Mouse (Mus musculus) gastrocnemius, adult 2 months (tissue): ENCODE data around the gene Pdgfa. TPM values are rescaled to one million over a fixed set of nuclear protein-coding genes. Genes with fewer than 3 reads are reported as not detected.

ENCODE experiments used
- DNase-seq: peaks from one replicate; pipeline ENCODE4 v3.0.0; 2022
- H3K27ac ChIP-seq: fragments of 200-600 bp; 2 replicates; pipeline ENCODE4 v1.8.1; 2022; ENCODE audit warnings: mild to moderate bottlenecking
- H3K4me3 ChIP-seq: fragments of 200-600 bp; 2 replicates; pipeline ENCODE4 v1.8.1; 2022; ENCODE audit warnings: mild to moderate bottlenecking, moderate library complexity
- CTCF ChIP-seq: fragments of 200-600 bp; IDR thresholded peaks from 2 replicates; pipeline ENCODE4 v1.8.1; 2022; ENCODE audit warnings: antibody characterized with exemption, mild to moderate bottlenecking, moderate library complexity
- intact Hi-C: fragments of 180-260 bp; cut with DNase I; formaldehyde crosslinking; loops from one replicate; pipeline ENCODE4 v1.15.1; 2025
- total RNA-seq, 2 experiments: library from RNA; stranded (reverse); gene quantifications; 2 replicates each; pipeline ENCODE4 v1.2.3; 2021

Pdgfa gene
- total RNA-seq, 2 experiments from 2014 or later, result 17.8 to 27.4 TPM

DNA sequence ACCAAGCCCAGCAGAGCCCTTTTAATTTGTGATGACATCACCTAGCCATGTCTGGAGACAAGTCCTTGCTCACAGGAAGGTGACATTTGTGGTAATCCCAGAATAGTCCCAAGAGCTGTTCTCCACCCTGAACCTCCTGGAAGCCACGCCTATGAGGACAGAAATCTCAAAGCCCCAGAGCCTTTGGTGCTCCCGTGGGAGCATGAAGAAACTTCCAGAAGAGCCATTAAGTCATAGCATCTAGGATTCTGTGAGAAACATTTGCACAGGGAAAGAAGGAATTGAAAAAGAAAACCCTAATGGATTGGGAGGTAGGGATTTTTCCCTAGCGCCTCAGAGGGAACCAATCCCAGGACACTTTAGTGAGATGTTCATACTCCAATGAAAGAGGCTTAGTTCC, 52.2 kb downstream of the Pdgfa start:
- DNase-seq, result no peak
- intact Hi-C loops, result no loop called here
- Histone ChIP-seq H3K4me3 (no peak overlapping the region), H3K27ac (peak overlapping the region; percentile 60)
- TF ChIP-seq CTCF, result no peak

DNA sequence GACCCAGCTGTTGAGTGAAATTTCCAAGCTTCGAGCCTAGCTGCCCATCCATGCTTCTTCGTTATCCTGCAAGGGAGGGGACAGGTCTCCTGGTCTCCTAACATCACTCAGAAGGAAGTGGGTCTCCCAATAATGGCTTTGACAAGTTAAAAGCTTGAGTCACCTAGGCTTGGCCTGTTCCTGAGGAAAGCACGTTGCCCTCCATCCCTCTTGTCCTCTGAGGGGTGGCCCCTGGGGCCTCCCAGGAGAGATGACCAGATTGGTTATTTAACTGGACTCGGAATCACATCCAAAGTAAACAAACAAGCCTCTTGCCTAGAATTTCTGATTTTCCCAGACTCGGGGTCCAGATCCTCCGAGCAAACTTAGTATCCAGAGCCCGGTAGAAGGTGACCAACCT, 52.6 kb downstream of the Pdgfa start:
- Histone ChIP-seq H3K4me3 (no peak overlapping the region), H3K27ac (peak overlapping the region; percentile 60; the same call in 1 of the 2 replicates)
- intact Hi-C loops, result no loop called here
- no peak for TF ChIP-seq CTCF
- DNase-seq, result no peak

GRCm38 (mm10) chr5:138941842-138942241, 55.3 kb downstream of the Pdgfa start:
- intact Hi-C loops, result no loop called here
- no peak for DNase-seq
- TF ChIP-seq CTCF, result no peak
- H3K27ac ChIP-seq, result no peak overlapping the region
- H3K4me3 ChIP-seq, result no peak overlapping the region

- TF ChIP-seq CTCF, result no peak
- Histone ChIP-seq H3K4me3 (no peak overlapping the region), H3K27ac (no peak overlapping the region)
- no peak for DNase-seq
- intact Hi-C loops, result no loop called here
These were observed 56.6 kb downstream of the Pdgfa start for GRCm38 (mm10) chr5:138940576-138940975.

DNA sequence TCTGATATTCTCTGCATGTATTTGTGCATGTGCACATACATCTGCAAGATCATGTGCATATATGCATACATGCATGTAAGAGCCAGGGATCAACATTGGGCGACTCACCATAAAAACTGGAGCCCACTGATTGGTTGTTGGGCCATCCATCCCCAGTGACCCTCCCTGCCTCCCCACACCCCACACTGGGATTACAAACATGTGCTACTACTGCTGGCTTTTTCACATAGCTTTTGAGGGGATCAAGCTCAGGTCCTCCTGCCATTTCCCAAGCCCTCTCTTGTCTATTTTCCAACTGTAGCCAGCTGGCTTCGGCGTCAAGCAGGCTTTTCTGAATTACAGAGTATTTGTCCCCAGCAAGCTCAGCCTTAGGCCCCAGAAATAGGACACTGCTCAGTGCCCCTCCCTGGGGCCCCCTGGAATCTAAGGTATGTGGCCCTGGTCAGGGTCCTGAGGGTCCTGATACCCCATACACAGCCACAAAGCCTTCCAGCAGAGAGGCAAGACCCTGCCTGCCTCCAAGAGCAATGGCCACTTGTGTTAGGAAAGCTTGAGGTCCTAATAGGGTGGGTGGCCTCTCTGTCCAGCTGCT, 58.5 kb downstream of the Pdgfa start:
- Histone ChIP-seq H3K4me3 (no peak overlapping the region), H3K27ac (no peak overlapping the region)
- no peak for TF ChIP-seq CTCF
- intact Hi-C loops, result no loop called here
- DNase-seq, result no peak

GRCm38 (mm10) chr5:138936399-138937089, 60.6 kb downstream of the Pdgfa start:
- intact Hi-C loops, result no loop called here
- peak; percentile 85 for DNase-seq
- no peak for TF ChIP-seq CTCF
- Histone ChIP-seq H3K4me3 (peak overlapping the region; percentile 48), H3K27ac (peak overlapping the region; percentile 86)

GRCm38 (mm10) chr5:138934540-138934939, 62.6 kb downstream of the Pdgfa start:
- H3K4me3 ChIP-seq, result no peak overlapping the region
- no peak for TF ChIP-seq CTCF
- intact Hi-C loops, result loop anchor here (5.0 kb wide), 2 partner anchors 58 to 77 kb away; no protein-coding TSS in a partner anchor
- H3K27ac ChIP-seq, result peak overlapping the region; percentile 86
- peak; percentile 81 for DNase-seq

DNA sequence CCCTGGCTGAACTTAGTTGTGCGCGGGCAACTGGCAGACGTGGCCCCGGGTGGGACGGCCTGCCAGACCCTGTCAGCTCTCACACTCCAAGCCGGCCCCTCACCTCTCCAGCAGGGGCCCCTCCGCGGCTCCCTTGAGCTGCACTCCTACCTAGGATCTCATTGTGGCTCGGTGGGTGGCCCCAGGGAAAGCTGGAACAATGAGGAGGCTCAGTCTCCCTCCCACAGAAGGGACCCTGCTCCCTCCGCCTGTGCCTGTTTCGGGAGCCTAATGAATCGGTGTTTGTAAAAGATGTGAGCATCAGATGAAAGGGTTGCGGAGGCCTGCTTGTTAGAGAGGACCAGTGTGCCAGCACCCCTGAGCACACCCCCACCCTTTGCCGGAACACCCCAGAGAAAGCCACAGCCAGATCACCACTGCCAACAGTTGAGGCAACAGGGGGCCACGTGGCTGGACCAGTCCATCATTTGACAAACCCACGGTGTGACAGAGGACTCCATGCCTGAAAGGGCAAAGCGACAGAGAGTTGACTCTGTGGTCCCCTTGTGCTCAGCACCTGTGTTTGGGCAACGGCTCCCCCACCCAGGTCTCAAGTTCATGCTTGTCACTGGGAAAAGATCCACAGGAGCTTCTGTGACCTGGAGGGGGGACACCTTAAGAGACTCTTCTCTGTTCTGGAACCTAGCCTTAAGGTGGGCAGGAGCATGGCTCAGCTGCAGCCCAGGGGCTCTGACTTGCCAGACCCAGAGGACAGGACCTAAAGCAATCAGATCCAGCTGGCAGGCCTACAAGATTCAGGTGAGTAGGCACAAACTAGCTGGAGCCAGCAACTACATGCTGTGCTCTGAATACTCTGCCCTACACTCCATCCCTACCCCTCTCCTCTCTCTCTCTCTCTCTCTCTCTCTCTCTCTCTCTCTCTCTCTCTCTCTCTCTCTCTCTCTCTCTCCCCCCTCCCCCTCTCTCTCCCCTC, 64.4 kb downstream of the Pdgfa start:
- no peak for DNase-seq
- no peak overlapping the region for H3K4me3 ChIP-seq
- H3K27ac ChIP-seq, result no peak overlapping the region; the same call in 1 of the 2 replicates
- intact Hi-C loops, result loop anchor here (5.0 kb wide), 2 partner anchors 60 to 75 kb away; no protein-coding TSS in a partner anchor
- no peak for TF ChIP-seq CTCF

- no peak for TF ChIP-seq CTCF
- Histone ChIP-seq H3K4me3 (no peak overlapping the region), H3K27ac (no peak overlapping the region)
- DNase-seq, result no peak
- intact Hi-C loops, result loop anchor here (5.0 kb wide), 2 partner anchors 60 to 75 kb away; no protein-coding TSS in a partner anchor
These were observed 65.3 kb downstream of the Pdgfa start for GRCm38 (mm10) chr5:138931836-138932235.

DNA sequence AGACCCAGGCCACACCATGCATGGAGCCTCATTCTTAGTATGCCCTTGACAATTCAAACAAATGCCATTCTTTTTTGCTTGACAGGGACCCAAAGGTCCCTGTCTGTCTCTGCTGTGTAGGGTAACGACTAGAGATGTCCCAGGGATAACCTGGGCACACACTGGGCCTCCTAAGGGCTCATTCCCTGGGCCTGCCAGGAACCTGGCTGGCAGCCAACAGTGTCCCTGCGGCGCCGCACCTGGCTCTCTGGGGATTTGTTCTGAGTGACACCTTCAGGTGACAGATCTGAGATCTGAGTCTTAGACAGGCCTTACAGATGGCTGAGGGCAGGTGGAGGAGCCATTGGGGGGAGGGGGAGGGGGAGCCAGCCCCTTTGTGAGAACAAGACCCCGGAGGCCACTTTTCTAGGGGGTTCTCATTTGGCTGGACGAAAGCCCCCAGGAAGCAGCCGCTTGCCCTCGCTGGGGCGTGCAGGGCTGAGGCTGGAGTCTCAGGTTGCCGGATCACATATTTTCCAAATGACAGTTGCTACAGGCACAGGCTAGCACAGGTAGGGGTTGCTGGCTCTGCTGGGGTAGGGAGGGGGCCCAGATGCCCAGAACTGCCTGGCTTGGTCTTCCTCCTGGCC, 67.2 kb downstream of the Pdgfa start:
- DNase-seq, result peak; percentile 61
- peak overlapping the region; percentile 31; the same call in 1 of the 2 replicates for H3K27ac ChIP-seq
- intact Hi-C loops, result loop anchor here (5.0 kb wide), 2 partner anchors 62 to 73 kb away; no protein-coding TSS in a partner anchor
- H3K4me3 ChIP-seq, result no peak overlapping the region
- TF ChIP-seq CTCF, result no peak

Other genes with a start within 250 kb of the Pdgfa start
- gene Fam20c, start 242.9 kb downstream of the Pdgfa start, total RNA-seq, result 10 to 100 TPM; 16.8 to 21.3 TPM
- not detected for gene Gm5294, start 177.3 kb downstream of the Pdgfa start, total RNA-seq
- gene Prkar1b, start 152.6 kb upstream of the Pdgfa start, total RNA-seq, result 1 to 10 TPM in 1 of 2 experiments, under 1 TPM in 1; 0.59 to 1.4 TPM
- 10 to 100 TPM; 14.1 to 16.7 TPM for gene Dnaaf5, start 152.9 kb upstream of the Pdgfa start, total RNA-seq
- 10 to 100 TPM; 39.5 to 43.3 TPM for gene Sun1, start 203.3 kb upstream of the Pdgfa start, total RNA-seq